Mouse (Mus musculus): ENCODE results near the gene Vmn2r10. TPM values are rescaled to one million over a fixed set of nuclear protein-coding genes. Genes with fewer than 3 reads are reported as not detected.
"Not testable (repeated sequence)": the region's sequence is repeated elsewhere in the genome, so short reads cannot be mapped to it uniquely, and the experiment has no call there.

The Vmn2r10 gene
- polyA plus RNA-seq (2015; fragmentation: Nextera tagmentation; extraction: Ambion mirVana), result not detected in 2 replicates

- H3K36me3 ChIP-seq; H3K9ac ChIP-seq; ATAC-seq (ENCODE audit: insufficient number of reproducible peaks, low FRiP score, low TSS enrichment, low read depth): not testable (repeated sequence)
These were observed at the start of gene Vmn2r10 for GRCm38 (mm10) chr5:109006427-109006826. Gene Vmn2r10, minus strand, starts transcription at chr5:109006527.

GRCm38 (mm10) chr5:109055286-109055685, 49.0 kb upstream of the Vmn2r10 start:
- ATAC-seq (ENCODE audit: insufficient number of reproducible peaks, low FRiP score, low TSS enrichment, low read depth), result no peak
- H3K4me2 ChIP-seq, result no peak overlapping the region
- H3K9ac ChIP-seq, result no peak overlapping the region
- no peak overlapping the region for H3K4me3 ChIP-seq
- H3K36me3 ChIP-seq, result no peaks in the 10 kb centered on the region
- no peaks in the 10 kb centered on the region for H3K9me3 ChIP-seq
- no peaks in the 10 kb centered on the region for H3K4me1 ChIP-seq
- H3K27ac ChIP-seq, result no peak overlapping the region
- H3K27me3 ChIP-seq, result no peaks in the 10 kb centered on the region
- 70% methylated on average over 1 of the region's 1 CpGs for WGBS

More at GRCm38 (mm10) chr5:109006427-109006826, at the start of gene Vmn2r10:
- H3K27me3 ChIP-seq, H3K4me3 ChIP-seq, H3K4me1 ChIP-seq, H3K4me2 ChIP-seq, H3K27ac ChIP-seq, H3K9me3 ChIP-seq: not testable (repeated sequence)

GRCm38 (mm10) chr5:109032591-109032990, 26.3 kb upstream of the Vmn2r10 start:
- H3K27ac ChIP-seq, result no peak overlapping the region
- no peak overlapping the region for H3K4me3 ChIP-seq
- ATAC-seq (ENCODE audit: insufficient number of reproducible peaks, low FRiP score, low TSS enrichment, low read depth), result no peak

DNA sequence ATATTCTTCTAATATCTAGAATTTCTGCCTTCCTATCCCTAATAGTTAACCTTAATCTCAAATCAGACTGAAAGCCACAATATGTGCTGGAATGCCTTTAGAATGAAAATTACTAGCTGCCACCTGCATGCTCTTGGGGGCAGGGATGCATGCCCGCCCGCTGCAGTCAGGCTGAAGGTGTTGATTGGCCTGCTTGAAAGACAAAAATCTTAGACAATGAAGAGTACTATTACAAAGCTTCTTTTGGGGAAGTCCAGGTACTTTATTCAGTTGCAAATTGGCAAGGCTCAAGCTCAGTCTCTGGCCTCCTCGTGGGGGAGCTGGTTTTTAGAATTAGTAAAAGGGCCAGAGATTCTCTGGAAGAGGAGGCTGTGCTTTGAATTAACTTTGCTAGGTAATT, 17.4 kb downstream of the Vmn2r10 start:
- no peak for ATAC-seq (ENCODE audit: insufficient number of reproducible peaks, low FRiP score, low TSS enrichment, low read depth)
- H3K4me3 ChIP-seq, result no peak overlapping the region
- no peaks in the 10 kb centered on the region for H3K27me3 ChIP-seq
- no peak overlapping the region for H3K4me2 ChIP-seq
- 72% methylated on average over 3 of the region's 3 CpGs for WGBS
- no peak overlapping the region for H3K27ac ChIP-seq
- H3K36me3 ChIP-seq, result no peaks in the 10 kb centered on the region
- H3K4me1 ChIP-seq, result no peaks in the 10 kb centered on the region
- peaks cover 3% of the 10 kb centered on the region for H3K9me3 ChIP-seq
- H3K9ac ChIP-seq, result no peak overlapping the region

More at GRCm38 (mm10) chr5:109032591-109032990, 26.3 kb upstream of the Vmn2r10 start:
- H3K9me3 ChIP-seq, result no peaks in the 10 kb centered on the region
- no peaks in the 10 kb centered on the region for H3K4me1 ChIP-seq
- no peak overlapping the region for H3K4me2 ChIP-seq
- no peaks in the 10 kb centered on the region for H3K27me3 ChIP-seq
- no peak overlapping the region for H3K9ac ChIP-seq
- H3K36me3 ChIP-seq, result no peaks in the 10 kb centered on the region

Other genes starting within 250 kb of the Vmn2r10 start
- not detected in 2 replicates for gene Rnf212, start 231.5 kb downstream of the Vmn2r10 start, polyA plus RNA-seq (2015; fragmentation: Nextera tagmentation; extraction: Ambion mirVana)
- gene Tmed11, start 211.2 kb downstream of the Vmn2r10 start, polyA plus RNA-seq (2015; fragmentation: Nextera tagmentation; extraction: Ambion mirVana), result not detected in 2 replicates
- gene Vmn2r8, start 197.7 kb downstream of the Vmn2r10 start, polyA plus RNA-seq (2015; fragmentation: Nextera tagmentation; extraction: Ambion mirVana), result not detected in 2 replicates
- gene Vmn2r9, start 153.9 kb downstream of the Vmn2r10 start, polyA plus RNA-seq (2015; fragmentation: Nextera tagmentation; extraction: Ambion mirVana), result not detected in 2 replicates
- not detected in 2 replicates for gene Vmn2r11, start 53.0 kb upstream of the Vmn2r10 start, polyA plus RNA-seq (2015; fragmentation: Nextera tagmentation; extraction: Ambion mirVana)
- gene Vmn2r12, start 91.4 kb upstream of the Vmn2r10 start, polyA plus RNA-seq (2015; fragmentation: Nextera tagmentation; extraction: Ambion mirVana), result not detected in 2 replicates
- not detected in 2 replicates for gene Vmn2r13, start 185.7 kb upstream of the Vmn2r10 start, polyA plus RNA-seq (2015; fragmentation: Nextera tagmentation; extraction: Ambion mirVana)
- not detected in 2 replicates for gene Vmn2r14, start 218.2 kb upstream of the Vmn2r10 start, polyA plus RNA-seq (2015; fragmentation: Nextera tagmentation; extraction: Ambion mirVana)

All from limb, embryonic 15.5 days (tissue).